Mouse (Mus musculus): Measurements from ENCODE around the gene Alkbh7. TPM values are rescaled to one million over a fixed set of nuclear protein-coding genes. Genes with fewer than 3 reads are reported as not detected.

Alkbh7 gene
- polyA plus RNA-seq, 1 experiment from 2014 or later = 28.7 TPM

GRCm38 (mm10) chr17:56989467-56990114 is 7.5 kb upstream of the Alkbh7 start:
- H3K4me3 ChIP-seq (ENCODE audit: low read depth, low read length) = peak overlapping the region; percentile 66
- H3K4me2 ChIP-seq (replicated peaks; ENCODE audit: low read depth) = peak overlapping the region; percentile 83
- H3K27me3 ChIP-seq (ENCODE audit: control insufficient read depth, insufficient read depth, low read length) = no peaks in the 10 kb centered on the region
- peak overlapping the region; percentile 58; the same call in 1 of the 2 replicates for H3K27ac ChIP-seq (replicated peaks)
- 3% methylated on average over 25 of the region's 25 CpGs for WGBS
- H3K9me3 ChIP-seq (ENCODE audit: control insufficient read depth, low read length) = no peaks in the 10 kb centered on the region
- H3K9ac ChIP-seq (ENCODE audit: low read length) = peak overlapping the region; percentile 63
- no peak; the same call in none of the 2 replicates for TF ChIP-seq CTCF (IDR thresholded peaks at IDR 0.05; ENCODE audit: low read depth)
- TF ChIP-seq EP300 (optimal IDR thresholded peaks at IDR 0.05) = no peak
- DNase-seq (ENCODE audit: low spot score) (no peak), ATAC-seq (ENCODE audit: low FRiP score, low TSS enrichment) (peak; percentile 89)
- no peaks in the 10 kb centered on the region; the same call in 1 of the 2 replicates for H3K4me1 ChIP-seq (replicated peaks; ENCODE audit: control insufficient read depth, insufficient read depth)
- peaks cover 12% of the 10 kb centered on the region; the same call in 1 of the 2 replicates for H3K36me3 ChIP-seq (ENCODE audit: control insufficient read depth, insufficient read depth, low read length)

- H3K4me2 ChIP-seq (replicated peaks; ENCODE audit: low read depth) = peak within 1 kb of the TSS; percentile 83
- WGBS = under 1% methylated on average over 52 of the region's 52 CpGs
These were observed 6.9 kb upstream of the Alkbh7 start, which contains the start of gene Clpp for GRCm38 (mm10) chr17:56990115-56990746. Clpp (plus strand) TSS chr17:56990305.

GRCm38 (mm10) chr17:56990966-56991365 is 6.2 kb upstream of the Alkbh7 start:
- Histone ChIP-seq H3K36me3 (ENCODE audit: control insufficient read depth, insufficient read depth, low read length) (peaks cover 17% of the 10 kb centered on the region; the same call in 1 of the 2 replicates), H3K27me3 (ENCODE audit: control insufficient read depth, insufficient read depth, low read length) (no peaks in the 10 kb centered on the region), H3K4me1 (replicated peaks; ENCODE audit: control insufficient read depth, insufficient read depth) (no peaks in the 10 kb centered on the region; the same call in 1 of the 2 replicates), H3K4me2 (replicated peaks; ENCODE audit: low read depth) (peak overlapping the region; percentile 83), H3K27ac (replicated peaks) (no peak overlapping the region), H3K4me3 (ENCODE audit: low read depth, low read length) (peak overlapping the region; percentile 66), H3K9ac (ENCODE audit: low read length) (peak overlapping the region; percentile 74), H3K9me3 (ENCODE audit: control insufficient read depth, low read length) (no peaks in the 10 kb centered on the region)
- ATAC-seq (ENCODE audit: low FRiP score, low TSS enrichment) (no peak), DNase-seq (ENCODE audit: low spot score) (no peak)
- TF ChIP-seq EP300 (optimal IDR thresholded peaks at IDR 0.05) = no peak
- TF ChIP-seq CTCF (IDR thresholded peaks at IDR 0.05; ENCODE audit: low read depth) = no peak
- WGBS = 68% methylated on average over 2 of the region's 2 CpGs

More at GRCm38 (mm10) chr17:56990115-56990746, 6.9 kb upstream of the Alkbh7 start, which contains the start of gene Clpp:
- H3K27me3 ChIP-seq (ENCODE audit: control insufficient read depth, insufficient read depth, low read length) = no peaks in the 10 kb centered on the region
- H3K4me1 ChIP-seq (replicated peaks; ENCODE audit: control insufficient read depth, insufficient read depth) = no peaks in the 10 kb centered on the region; the same call in 1 of the 2 replicates
- peak within 1 kb of the TSS; percentile 58; the same call in 1 of the 2 replicates for H3K27ac ChIP-seq (replicated peaks)
- DNase-seq (ENCODE audit: low spot score) (peak; percentile 95), ATAC-seq (ENCODE audit: low FRiP score, low TSS enrichment) (peak; percentile 96)
- no peaks in the 10 kb centered on the region for H3K9me3 ChIP-seq (ENCODE audit: control insufficient read depth, low read length)
- peaks cover 12% of the 10 kb centered on the region; the same call in 1 of the 2 replicates for H3K36me3 ChIP-seq (ENCODE audit: control insufficient read depth, insufficient read depth, low read length)
- peak within 1 kb of the TSS; percentile 74 for H3K9ac ChIP-seq (ENCODE audit: low read length)
- TF ChIP-seq CTCF (IDR thresholded peaks at IDR 0.05; ENCODE audit: low read depth) (no peak), EP300 (optimal IDR thresholded peaks at IDR 0.05) (no peak)
- peak within 1 kb of the TSS; percentile 66 for H3K4me3 ChIP-seq (ENCODE audit: low read depth, low read length)

GRCm38 (mm10) chr17:56995046-56995445 is 2.1 kb upstream of the Alkbh7 start:
- no peak overlapping the region for H3K4me3 ChIP-seq (ENCODE audit: low read depth, low read length)
- H3K9ac ChIP-seq (ENCODE audit: low read length) = no peak overlapping the region
- 89% methylated on average over 8 of the region's 8 CpGs for WGBS
- no peak overlapping the region for H3K4me2 ChIP-seq (replicated peaks; ENCODE audit: low read depth)
- DNase-seq (ENCODE audit: low spot score) (no peak), ATAC-seq (ENCODE audit: low FRiP score, low TSS enrichment) (no peak)
- H3K27me3 ChIP-seq (ENCODE audit: control insufficient read depth, insufficient read depth, low read length) = no peaks in the 10 kb centered on the region
- TF ChIP-seq EP300 (optimal IDR thresholded peaks at IDR 0.05) (no peak), CTCF (IDR thresholded peaks at IDR 0.05; ENCODE audit: low read depth) (no peak)
- H3K4me1 ChIP-seq (replicated peaks; ENCODE audit: control insufficient read depth, insufficient read depth) = peaks cover 3% of the 10 kb centered on the region; the same call in 1 of the 2 replicates
- peaks cover 21% of the 10 kb centered on the region for H3K36me3 ChIP-seq (ENCODE audit: control insufficient read depth, insufficient read depth, low read length)
- H3K27ac ChIP-seq (replicated peaks) = no peak overlapping the region
- H3K9me3 ChIP-seq (ENCODE audit: control insufficient read depth, low read length) = no peaks in the 10 kb centered on the region

GRCm38 (mm10) chr17:56996506-56996905 is 633 bp upstream of the Alkbh7 start:
- no peak overlapping the region for H3K9ac ChIP-seq (ENCODE audit: low read length)
- H3K27me3 ChIP-seq (ENCODE audit: control insufficient read depth, insufficient read depth, low read length) = no peaks in the 10 kb centered on the region
- no peak overlapping the region for H3K4me2 ChIP-seq (replicated peaks; ENCODE audit: low read depth)
- peaks cover 21% of the 10 kb centered on the region for H3K36me3 ChIP-seq (ENCODE audit: control insufficient read depth, insufficient read depth, low read length)
- H3K9me3 ChIP-seq (ENCODE audit: control insufficient read depth, low read length) = no peaks in the 10 kb centered on the region
- 74% methylated on average over 2 of the region's 2 CpGs for WGBS
- no peak for DNase-seq (ENCODE audit: low spot score)
- H3K27ac ChIP-seq (replicated peaks) = no peak overlapping the region
- TF ChIP-seq EP300 (optimal IDR thresholded peaks at IDR 0.05) (no peak), CTCF (IDR thresholded peaks at IDR 0.05; ENCODE audit: low read depth) (no peak)
- no peak for ATAC-seq (ENCODE audit: low FRiP score, low TSS enrichment)
- H3K4me1 ChIP-seq (replicated peaks; ENCODE audit: control insufficient read depth, insufficient read depth) = peaks cover 3% of the 10 kb centered on the region; the same call in 1 of the 2 replicates
- H3K4me3 ChIP-seq (ENCODE audit: low read depth, low read length) = no peak overlapping the region

All from stomach, postnatal 0 days (tissue).